Mouse (Mus musculus) kidney, postnatal 14 days (tissue): Measurements from ENCODE around the gene Il11ra1.
A peak's percentile ranks its signal among the peaks of the same experiment; 100 is the strongest.
"Not testable (repeated sequence)": the region's sequence is repeated elsewhere in the genome, so short reads cannot be mapped to it uniquely, and the experiment has no call there.

Experiments
- DNase-seq: peaks from one replicate; pipeline ENCODE4 v3.0.0; 2022; ENCODE audit warnings: mixed read lengths

The Il11ra1 gene

GRCm38 (mm10) chr4:41699783-41700182 is at the start of gene Il11ra1:
Gene Il11ra1 (plus strand): TSS chr4:41699989.
- DNase-seq, result not testable (repeated sequence)

- peak; percentile 80 for DNase-seq
Observed at GRCm38 (mm10) chr4:41653296-41653695, 46.5 kb upstream of the Il11ra1 start.

- no peak for DNase-seq
Observed at GRCm38 (mm10) chr4:41653730-41654129, 46.1 kb upstream of the Il11ra1 start.

DNA sequence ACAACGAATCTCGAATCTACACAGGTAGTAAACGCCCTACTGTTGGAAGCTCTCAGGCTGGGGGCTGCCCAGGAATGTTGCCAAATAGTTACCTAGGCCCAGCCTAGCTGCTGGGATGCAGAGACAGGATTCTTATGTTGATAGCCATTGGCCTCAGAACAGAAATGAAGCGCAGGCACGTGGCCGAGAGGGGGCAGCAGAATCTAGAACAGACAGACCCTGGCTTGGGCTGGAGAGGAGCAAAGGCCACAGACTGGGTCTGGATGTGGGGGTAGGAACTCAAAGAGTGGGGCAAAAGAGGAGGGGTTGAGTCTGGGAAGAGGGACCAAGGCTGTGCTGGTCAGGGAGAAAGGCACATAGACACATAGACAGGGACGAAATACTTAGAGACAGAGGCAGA is 45.6 kb upstream of the Il11ra1 start:
- peak; percentile 78 for DNase-seq

DNA sequence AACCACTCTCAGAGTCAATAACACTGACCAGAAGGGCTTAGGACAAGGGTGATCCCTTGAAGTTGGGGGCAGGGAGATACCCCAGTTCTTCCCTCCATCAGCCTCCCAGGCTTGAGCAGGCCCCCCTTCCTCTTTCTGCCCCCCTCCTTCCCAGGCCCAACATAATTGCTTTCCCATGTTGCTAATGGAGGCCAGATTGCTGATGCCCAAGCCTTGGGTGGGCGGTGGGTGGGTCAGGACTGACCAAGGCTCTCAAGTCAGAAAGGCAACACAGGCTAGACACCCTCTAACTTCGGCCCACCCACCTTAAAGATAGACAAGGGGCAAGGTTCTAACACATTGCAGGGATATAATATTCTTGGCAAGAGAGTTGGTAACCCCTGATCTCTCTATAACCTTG is 44.3 kb upstream of the Il11ra1 start:
- no peak for DNase-seq

DNA sequence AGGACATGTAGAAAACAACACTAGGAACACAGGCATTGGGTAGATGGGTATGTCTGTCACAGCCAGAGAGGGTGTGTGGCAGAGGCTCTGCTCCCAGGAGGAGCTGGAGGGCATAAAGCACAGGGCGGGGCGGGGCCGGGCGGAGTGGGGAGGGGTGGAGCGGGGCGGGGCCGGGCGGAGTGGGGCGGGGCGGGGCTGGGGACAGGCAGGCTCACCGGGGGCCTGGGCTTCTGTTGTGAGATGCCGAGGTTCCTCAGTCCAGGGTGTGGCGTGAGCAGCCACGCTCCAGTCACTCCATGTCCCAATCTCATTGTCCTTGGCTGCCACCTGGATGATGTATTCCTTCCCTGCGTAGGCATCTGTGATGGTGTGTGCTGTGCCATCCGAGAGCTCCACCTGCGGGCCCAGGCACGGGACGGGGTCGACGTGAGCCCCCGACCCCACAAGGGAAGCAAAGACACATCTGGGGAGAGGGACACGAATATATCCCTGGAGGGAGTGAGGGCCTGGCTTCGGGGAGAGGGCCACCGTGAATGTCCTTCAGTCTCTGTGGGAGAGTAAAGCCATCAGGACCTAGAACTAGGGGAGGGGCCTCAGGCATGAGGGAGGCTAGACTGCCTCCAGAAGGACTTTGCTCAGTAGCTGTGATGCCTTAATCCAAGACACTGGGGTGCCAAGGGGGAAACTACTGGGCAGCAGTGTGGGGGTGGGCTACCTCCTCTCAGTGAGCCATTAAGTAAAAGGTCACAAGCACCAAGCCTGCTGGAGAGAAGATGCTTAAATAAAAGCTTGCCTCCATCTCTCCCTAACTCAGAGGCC is 41.0 kb upstream of the Il11ra1 start:
- DNase-seq, result peak; percentile 71

GRCm38 (mm10) chr4:41659556-41659955 is 40.2 kb upstream of the Il11ra1 start:
- no peak for DNase-seq

GRCm38 (mm10) chr4:41660851-41661430 is 38.8 kb upstream of the Il11ra1 start:
- DNase-seq, result peak; percentile 75

- no peak for DNase-seq
Observed at GRCm38 (mm10) chr4:41662723-41663122, 37.1 kb upstream of the Il11ra1 start.

GRCm38 (mm10) chr4:41663614-41664013 is 36.2 kb upstream of the Il11ra1 start:
- no peak for DNase-seq

DNA sequence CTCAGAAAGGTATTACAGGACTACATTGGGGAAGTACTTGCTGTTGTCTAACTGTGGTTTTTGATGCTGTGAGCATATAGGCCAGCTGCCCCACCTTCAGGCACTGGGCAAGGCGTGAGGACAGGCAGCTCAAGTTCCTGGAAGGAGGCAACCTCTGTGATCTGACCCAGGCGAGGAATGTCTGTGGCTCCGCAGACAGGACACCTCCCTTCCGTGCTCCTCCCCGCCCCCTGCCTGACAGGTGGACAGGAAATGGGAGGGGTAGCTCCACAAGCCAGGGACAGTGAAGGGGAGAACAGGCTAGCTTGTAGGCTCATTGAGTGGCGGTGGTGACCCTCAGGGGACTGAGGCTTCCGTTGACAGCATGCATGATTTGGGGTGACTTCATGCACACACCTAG is 35.3 kb upstream of the Il11ra1 start:
- DNase-seq, result peak; percentile 44

DNA sequence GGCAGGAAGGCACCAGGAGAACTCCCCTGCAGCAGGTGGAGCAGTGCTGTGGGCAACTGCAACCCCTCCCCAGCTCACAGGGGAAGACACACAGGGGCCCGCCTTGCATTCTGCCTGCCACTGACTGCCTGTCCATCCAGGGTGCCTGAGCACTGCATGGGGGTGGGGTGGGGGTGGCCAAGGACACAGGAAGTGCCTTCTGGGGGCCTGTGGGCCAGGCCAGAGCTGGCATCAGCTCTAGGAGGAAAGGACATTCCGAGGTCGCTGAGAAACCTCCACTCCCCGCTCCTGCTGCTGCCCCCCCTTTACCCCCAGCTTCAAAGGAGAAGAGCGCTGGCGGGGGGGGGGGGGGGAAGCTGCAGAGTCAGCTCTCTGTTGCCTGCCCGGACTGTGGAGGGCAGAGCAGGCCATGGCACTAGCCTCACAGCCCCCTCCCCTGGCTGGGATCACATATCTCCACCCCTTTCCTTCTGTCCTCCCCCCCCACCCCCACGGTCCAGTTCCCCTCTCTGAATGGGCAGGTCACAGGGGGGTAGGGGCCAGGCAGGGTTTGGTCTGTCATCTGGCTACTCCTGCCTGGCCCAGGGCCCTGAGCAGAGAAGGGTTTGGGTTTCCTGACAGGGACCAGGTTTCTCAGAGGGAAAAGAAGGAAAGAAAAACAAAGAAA is 34.6 kb upstream of the Il11ra1 start:
- peak; percentile 49 for DNase-seq

DNA sequence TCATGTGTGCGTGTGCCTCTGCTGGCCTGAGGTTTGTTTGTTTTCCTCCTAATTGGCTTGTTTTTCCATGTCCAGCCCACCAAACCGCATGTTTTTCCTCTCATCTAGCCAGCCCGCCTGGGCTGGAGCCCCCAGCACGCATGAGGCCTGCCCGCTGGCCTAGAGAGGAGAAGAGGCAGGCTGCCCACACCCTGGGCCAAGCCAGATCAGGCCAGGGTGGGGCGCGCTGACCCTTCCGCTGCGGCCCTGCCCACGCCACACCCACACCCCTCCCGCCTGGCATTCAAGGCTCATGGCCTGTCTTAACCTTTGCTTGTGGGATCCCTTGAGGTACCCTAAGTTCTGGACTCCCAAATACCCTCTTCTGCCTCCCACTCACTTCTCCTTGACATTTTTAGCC is 33.1 kb upstream of the Il11ra1 start:
- no peak for DNase-seq

- DNase-seq, result no peak
Observed at GRCm38 (mm10) chr4:41670836-41671235, 29.0 kb upstream of the Il11ra1 start.

GRCm38 (mm10) chr4:41671500-41671899 is 28.3 kb upstream of the Il11ra1 start:
- DNase-seq, result no peak

- no peak for DNase-seq
Observed at GRCm38 (mm10) chr4:41671963-41672480, 27.8 kb upstream of the Il11ra1 start.

- DNase-seq, result no peak
Observed at GRCm38 (mm10) chr4:41672522-41672963, 27.2 kb upstream of the Il11ra1 start.

DNA sequence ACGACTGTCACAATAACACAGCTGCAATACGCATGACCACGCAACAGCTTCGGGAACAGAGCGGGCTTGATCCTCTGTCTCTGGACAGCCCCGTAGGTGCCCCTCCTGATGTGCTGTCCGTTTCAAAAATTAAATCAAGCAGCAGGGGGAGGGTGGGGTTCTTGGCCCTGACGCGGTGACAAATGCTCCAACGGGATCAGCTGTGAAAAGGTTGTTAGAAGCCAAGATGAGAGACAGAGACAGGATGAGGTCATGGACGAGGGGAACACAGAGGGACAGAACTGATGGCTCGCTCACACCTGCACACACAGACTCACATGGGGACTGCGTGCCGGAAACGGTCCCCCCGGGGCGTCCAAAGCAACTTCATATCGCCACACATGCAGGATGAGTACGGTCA is 26.6 kb upstream of the Il11ra1 start:
- DNase-seq, result no peak

- DNase-seq, result no peak
Observed at GRCm38 (mm10) chr4:41676248-41677005, 23.4 kb upstream of the Il11ra1 start.

- DNase-seq, result peak; percentile 74
Observed at GRCm38 (mm10) chr4:41677006-41677629, 22.7 kb upstream of the Il11ra1 start.

- no peak for DNase-seq
Observed at GRCm38 (mm10) chr4:41678863-41679262, 20.9 kb upstream of the Il11ra1 start.

DNA sequence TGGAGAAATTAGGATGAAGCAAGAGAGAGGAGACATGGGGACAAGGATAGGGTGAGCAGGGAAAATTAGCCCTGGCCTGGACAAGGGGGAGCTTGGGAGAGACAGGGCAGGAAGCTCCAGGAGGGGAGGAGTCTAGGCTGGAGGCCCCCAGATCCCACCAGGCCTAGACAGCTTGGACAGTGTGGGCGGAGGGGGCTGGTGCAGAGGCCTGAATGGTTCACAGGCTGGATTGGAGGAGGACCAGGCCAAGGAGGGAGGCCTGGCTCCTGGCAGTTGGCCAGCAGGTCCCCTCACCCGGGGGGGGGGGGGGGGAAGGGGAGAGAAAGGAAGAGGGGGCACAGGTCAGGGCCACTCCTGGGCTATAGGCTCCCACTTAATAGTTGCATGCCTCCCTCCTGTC is 20.5 kb upstream of the Il11ra1 start:
- DNase-seq, result no peak
